Mouse (Mus musculus) heart, postnatal 25 days (tissue): Measurements from ENCODE around the gene Zdbf2. TPM values are rescaled to one million over a fixed set of nuclear protein-coding genes. Genes with fewer than 3 reads are reported as not detected.

Experiments used
- DNase-seq: peaks from one replicate; pipeline ENCODE4 v3.0.0; 2022; ENCODE audit warnings: low spot score
- intact Hi-C: fragments of 180-260 bp; cut with DNase I; formaldehyde crosslinking; loops from one replicate; pipeline ENCODE4 v1.15.1; 2025
- total RNA-seq, 2 experiments: library from RNA; stranded (reverse); gene quantifications; 2 replicates each; pipeline ENCODE4 v1.2.3; 2021

Zdbf2 gene
- under 1 TPM; 0.39 to 0.49 TPM for total RNA-seq

- intact Hi-C loops, result no loop called here
- DNase-seq, result no peak
Observed at GRCm38 (mm10) chr1:63272741-63273338, at the start of gene Zdbf2. Gene Zdbf2 (plus strand): TSS chr1:63273265.

GRCm38 (mm10) chr1:63225009-63225408, 48.1 kb upstream of the Zdbf2 start:
- DNase-seq, result no peak
- intact Hi-C loops, result no loop called here

DNA sequence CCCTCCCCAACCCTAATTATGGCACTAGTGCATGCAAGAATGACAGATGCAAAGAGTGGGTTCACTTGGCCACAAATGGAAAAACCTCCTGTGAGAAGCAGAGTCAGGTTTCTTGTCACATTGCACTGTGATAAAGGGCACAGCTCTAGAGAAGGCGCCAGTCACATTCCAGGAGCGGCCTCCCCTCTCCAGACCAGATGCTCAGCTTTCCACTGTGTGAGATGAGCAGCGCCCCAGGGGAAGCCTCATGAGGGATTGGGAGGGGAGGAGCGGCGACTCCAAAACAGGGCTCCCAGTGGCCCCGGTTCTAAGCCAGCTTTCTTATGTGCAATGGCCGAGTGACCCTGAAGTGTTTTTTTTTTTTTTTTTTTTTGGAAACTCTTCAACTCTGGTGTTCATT, 47.2 kb upstream of the Zdbf2 start:
- intact Hi-C loops, result no loop called here
- DNase-seq, result no peak

DNA sequence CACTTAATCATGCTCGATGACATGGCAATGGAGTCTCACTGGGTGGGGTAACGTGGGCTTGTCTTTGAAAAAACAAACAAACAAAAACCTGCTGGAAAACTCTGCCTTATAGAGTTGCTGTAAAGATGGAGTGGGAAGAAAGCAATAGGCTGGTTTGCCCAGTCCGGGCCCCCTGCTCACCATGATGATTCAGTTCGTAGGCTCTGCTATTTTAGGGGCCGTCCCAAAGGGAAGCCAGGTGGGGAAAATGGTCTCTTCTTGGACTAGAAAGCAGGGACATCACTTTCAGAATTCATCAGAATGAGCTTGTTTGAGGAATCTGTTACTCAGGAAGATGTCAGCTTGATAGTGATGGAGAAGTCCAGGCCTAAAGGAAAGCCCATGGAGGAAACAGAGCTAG, 45.8 kb upstream of the Zdbf2 start:
- DNase-seq, result no peak
- intact Hi-C loops, result no loop called here

DNA sequence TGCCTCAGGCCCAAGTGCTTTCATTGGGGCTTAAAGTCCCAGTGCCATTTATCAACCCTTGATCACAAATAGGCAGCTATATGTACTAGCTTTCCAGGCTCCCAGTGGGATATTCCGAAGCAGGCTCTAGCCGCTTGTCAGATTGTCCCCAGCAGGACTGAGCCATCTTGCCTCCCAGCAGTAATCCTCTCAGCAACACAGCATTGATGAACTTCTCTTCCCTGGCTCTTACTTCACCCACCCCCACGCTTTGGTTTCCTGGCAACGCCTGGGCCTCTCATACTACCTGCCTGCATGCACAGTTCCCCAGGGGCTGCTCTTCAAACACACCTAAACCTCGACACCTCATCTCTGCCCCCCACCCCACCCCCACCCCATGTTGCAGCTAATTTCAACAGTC, 35.7 kb upstream of the Zdbf2 start:
- intact Hi-C loops, result loop anchor here (5.0 kb wide), 1 partner anchor 55 kb away; no protein-coding TSS in a partner anchor
- DNase-seq, result no peak

GRCm38 (mm10) chr1:63239305-63239704, 33.8 kb upstream of the Zdbf2 start:
- intact Hi-C loops, result loop anchor here (5.0 kb wide), 1 partner anchor 57 kb away; no protein-coding TSS in a partner anchor
- no peak for DNase-seq

DNA sequence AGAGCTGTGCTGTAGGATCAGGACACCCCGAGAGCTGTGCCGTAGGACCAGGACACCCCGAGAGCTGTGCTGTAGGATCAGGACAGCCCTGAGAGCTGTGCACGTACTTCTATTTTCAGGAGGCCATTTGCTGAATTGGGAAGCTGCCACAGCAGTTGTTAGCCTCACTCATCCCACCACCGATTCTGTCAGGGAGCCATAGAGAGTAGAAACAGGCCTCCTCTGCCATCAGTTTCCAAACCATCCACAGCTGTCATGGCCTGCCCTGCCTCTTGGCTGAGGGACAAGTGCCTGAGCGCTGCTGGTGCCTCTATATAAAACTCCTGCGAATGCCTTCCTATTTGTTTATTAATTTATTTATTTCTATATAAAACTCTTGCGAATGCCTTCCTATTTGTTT, 33.3 kb upstream of the Zdbf2 start:
- intact Hi-C loops, result loop anchor here (5.0 kb wide), 1 partner anchor 57 kb away; no protein-coding TSS in a partner anchor
- no peak for DNase-seq

DNA sequence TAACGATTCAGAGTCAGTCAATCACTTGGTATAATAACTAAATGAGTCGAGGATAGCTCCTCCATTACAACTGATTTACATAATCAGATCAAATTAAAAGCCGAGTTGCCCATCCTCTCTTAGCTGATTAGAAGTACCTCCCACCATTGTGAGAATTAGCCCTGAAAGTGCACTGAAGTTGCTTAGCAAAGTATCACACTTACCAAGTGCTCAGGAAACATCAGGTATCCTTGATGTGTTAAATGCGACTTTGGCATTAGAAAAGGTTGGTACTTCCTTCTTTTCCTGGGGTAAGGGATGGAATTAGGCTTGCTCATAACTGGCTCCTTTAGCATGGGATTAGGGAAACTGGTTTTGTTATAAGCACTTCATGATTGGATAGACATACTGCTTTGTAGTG, 29.2 kb upstream of the Zdbf2 start:
- intact Hi-C loops, result no loop called here
- DNase-seq, result no peak

DNA sequence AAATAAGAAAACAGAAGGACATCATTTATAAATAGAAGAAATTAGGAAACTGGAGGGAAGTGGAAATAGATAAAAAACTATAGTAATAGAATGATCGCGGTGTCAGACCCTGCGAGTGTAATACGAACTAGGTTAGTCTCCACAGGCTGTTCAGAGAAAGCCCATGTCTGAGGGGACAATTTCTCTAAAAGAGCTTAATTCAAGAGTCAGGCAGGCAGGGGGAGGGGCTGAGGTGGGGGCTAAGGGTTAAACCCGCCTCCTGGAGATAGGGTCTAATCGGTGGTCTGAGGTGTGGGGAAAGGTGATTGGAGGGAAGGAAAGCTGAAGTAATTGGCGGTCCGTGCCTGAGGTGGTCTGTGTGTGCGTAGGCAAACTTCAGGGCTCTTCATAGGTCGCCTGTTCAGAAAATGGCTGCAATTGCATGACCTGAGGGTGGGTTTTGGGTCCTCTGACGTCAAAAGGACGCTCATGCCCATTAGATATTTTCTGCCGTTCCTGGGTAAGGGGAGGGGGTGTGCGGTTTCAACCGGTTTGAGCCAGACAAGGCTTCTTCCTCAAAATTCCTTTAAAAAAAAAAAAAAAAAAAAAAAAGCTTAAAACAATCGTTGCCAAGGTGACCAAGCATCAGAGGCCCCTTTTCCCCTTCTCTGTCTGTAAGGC, 26.1 kb upstream of the Zdbf2 start:
- no peak for DNase-seq
- intact Hi-C loops, result no loop called here

DNA sequence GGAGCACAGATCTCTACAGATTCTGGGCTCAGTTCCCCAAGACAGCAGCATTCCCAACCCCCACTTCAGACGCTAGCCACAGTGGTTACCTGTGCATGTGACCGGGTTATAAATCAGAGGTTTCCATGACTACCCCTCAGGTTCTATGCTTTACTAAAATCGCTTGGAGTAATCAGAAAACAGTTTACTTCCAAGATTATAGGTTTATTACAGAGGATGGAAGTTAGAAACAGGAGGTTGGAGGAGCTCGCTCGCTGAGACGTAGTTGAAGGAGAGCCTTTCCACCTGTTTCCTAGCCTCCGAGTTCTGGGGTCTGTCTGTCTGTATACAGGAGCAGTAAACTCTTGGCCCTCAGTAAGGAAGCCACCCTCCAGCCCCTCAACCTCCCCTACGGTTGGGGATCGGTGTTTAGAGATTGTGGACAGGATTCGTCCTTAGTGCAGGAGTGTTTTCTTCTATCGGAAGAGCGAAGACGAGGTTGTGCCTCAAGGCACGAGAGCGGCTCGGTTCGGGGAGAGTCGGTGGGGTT, 25.2 kb upstream of the Zdbf2 start:
- no peak for DNase-seq
- intact Hi-C loops, result no loop called here

DNA sequence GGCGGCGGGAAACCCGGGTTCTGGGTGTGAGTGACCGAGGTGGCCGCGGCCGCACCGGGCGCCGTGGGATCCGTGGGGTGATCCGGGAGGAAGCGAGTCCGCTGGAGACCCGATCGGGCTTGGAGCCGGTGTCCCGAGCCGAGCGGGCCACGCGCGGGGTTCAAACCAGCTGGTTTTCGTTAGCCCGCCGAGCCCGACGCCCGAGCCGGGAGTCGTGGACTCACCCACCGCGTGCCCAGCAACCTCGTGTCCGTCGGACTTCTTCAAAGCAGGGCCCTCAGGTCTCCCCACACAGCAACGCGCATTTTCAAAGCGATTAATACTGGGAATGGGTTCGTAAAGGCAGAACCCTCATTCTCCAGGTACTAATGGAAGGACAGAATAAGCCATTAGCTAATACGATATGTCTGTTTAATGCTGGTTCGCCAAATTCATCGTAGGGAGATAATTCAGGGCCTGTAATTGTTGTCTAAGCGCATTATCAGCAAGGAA, 24.7 kb upstream of the Zdbf2 start:
- DNase-seq, result no peak
- intact Hi-C loops, result no loop called here

DNA sequence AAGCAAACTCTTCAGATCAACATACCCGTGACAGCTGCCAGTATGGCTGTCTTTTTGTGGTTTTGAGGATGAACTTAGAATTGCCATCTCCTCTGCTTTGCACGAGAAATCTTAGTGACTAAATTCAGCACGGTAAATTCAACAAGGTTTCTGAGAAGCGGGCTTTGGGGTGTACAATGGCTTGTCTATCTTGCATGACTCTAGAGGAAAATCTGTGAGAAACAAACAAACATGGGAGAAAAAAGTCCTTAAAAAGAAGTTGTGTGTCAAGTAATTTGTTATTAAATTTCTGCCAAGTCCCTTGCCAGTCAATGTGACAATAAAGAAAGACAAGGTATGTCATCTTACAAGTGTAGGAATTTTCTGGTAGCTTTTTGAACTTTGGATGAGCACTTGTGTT, 23.8 kb upstream of the Zdbf2 start:
- DNase-seq, result no peak
- intact Hi-C loops, result no loop called here

DNA sequence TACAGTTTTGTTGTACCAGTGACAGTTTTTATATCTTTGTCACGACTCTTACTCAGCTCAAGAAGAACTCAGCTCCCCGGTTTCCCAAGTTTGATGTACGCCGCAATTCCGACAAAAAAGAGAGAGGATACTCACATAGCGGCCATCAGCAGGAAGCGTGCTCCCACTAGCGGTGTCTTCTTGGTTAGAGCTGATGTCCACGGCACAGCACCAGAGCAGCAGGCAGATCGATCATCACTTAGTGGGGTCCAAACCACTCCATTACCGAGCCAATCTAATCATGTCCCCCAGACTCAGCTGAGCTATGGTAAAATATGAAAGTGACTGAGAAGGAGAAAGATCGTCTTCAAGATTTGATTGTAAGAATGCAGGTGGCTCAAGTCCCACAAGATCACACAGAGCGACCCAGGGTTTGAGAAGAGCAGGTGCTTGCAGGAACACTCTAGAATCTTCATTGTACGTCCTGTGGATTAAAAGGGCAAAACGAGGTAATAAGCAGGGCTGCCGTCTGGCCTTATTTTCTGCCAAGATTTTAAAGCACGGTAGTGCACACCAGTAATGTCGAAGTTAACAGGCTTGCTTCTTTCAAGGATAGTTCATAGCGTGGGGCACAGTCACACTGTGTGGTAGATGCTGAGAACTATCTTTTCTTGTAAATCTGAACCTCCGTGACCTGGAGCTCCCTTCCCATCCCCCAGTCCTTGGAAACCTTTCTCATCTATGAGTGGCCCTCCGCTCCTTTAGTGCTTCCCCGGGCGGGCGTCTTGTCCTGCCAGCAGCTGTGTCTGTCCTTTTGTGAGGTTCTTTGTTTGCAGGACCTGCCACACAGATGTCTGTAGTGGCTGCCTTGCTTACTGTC, 20.5 kb upstream of the Zdbf2 start:
- DNase-seq, result no peak
- intact Hi-C loops, result loop anchor here (5.0 kb wide), 1 partner anchor 70 kb away; no protein-coding TSS in a partner anchor

DNA sequence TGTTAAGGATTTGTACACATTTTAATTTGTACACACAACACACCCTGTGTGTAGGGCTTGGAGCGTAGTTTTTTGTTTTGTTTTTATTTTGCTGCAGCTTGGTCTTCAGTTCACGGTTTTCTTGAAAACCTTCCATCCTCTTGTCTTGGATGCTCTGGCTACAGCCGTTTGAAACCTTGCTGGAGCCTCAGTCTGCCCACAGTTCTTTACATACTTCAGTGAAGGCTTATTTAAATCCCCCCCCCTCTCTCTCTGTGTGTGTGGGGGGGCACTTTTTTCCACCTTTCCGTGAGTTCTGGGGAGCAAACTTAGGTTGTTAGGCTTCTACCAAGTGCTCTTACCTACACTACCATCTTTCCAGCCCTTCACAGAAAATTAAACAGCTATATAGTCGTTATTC, 19.8 kb upstream of the Zdbf2 start:
- intact Hi-C loops, result loop anchor here (5.0 kb wide), 1 partner anchor 71 kb away; no protein-coding TSS in a partner anchor
- no peak for DNase-seq

- DNase-seq, result no peak
- intact Hi-C loops, result no loop called here
Observed at GRCm38 (mm10) chr1:63255101-63255500, 18.0 kb upstream of the Zdbf2 start.

DNA sequence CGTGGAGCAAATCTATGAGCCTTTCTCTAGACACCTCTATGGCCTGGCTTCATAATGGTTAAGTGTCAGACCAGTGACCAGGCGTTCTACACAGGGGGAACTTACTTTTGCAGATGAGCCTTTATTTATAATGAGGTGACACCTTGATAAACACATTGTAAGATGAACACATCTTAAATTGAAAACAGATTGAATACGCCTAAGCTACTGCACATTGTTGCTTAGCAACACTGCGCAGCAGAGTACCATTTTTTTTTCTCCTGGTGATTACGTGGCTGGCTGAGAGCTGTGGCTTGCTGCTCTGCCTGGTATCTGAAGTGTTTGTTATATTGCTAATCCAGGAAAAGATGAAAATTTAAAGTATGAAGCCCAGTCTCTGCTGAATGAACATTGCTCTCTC, 17.0 kb upstream of the Zdbf2 start:
- intact Hi-C loops, result no loop called here
- no peak for DNase-seq

DNA sequence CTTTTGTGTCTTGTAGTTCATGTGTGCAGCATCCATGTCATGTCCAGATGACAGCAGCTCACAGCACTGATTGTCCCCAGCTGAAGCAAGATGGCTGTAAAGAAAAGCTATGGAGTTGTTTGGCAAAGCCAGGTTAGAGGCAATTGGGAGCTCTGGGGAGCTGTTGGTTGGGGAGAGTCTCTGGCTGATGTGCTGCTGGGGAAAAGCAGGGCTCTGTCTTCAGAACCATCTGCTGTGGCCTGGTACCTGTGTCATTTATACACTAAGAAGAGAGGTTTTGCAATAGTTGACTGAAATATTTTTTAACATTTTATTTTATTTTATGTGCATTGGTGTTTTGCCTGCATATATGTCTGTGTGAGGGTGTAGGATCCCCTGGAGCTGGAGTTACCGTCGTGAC, 14.6 kb upstream of the Zdbf2 start:
- DNase-seq, result no peak
- intact Hi-C loops, result loop anchor here (2.0 kb wide), 1 partner anchor 18 kb away; no protein-coding TSS in a partner anchor

- no peak for DNase-seq
- intact Hi-C loops, result loop anchor here (2.0 kb wide), 1 partner anchor 17 kb away; no protein-coding TSS in a partner anchor
Observed at GRCm38 (mm10) chr1:63259271-63259830, 13.7 kb upstream of the Zdbf2 start.

DNA sequence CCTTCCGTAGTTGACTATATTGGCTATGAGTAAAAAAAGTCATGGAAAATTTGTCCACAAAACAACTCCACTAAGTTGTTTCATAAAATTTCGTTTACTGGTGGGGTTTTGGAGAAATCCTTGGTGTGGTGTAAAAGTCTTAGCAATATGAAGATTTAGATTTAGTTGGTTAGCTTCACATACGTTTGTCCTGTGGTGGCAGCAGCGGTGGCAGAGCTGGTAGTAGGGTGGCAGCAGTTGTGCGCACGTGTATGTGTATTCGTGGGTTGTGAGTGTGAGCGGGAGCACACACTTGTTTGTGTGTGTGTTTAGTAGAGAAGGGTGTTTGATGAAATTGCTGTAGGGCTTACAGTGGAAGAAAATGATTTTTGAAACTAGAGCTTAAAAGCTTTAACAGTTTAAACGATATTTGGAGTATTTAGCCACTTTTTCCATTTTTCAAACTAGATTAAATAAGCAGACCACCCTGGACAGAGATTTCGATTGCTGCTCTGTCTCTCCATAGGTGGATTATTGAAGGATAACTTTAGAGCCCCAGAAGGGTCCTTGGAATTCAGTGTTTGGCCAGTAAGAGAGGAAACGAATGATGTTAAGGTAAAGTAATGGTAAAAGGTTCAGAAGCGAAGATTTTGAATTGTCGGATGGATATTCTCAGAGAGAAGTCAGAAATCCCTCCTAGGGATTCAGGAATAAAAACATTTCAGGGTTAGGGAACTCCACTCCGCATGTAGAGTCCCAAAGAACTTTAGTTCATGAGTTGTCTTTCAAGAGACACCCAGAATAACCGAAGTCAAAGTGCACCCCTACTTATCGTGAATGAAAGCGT, 12.9 kb upstream of the Zdbf2 start:
- no peak for DNase-seq

More for the DNA sequence above, 12.9 kb upstream of the Zdbf2 start:
- intact Hi-C loops, result loop anchor here (2.0 kb wide), 1 partner anchor 17 kb away; no protein-coding TSS in a partner anchor
